Mouse (Mus musculus): ENCODE results near the gene Ubr3. TPM values are rescaled to one million over a fixed set of nuclear protein-coding genes. Genes with fewer than 3 reads are reported as not detected.

Ubr3 gene
- 37.1 TPM for polyA plus RNA-seq (2014; fragmentation: Illumina TruSeq; extraction: RNeasy Lipid Tissue Mini Kit (QIAGEN cat#74804); ENCODE audit: low read depth, low replicate concordance)

GRCm38 (mm10) chr2:69897039-69897617 is at the start of gene Ubr3:
Ubr3 (plus strand) TSS chr2:69897246.

DNA sequence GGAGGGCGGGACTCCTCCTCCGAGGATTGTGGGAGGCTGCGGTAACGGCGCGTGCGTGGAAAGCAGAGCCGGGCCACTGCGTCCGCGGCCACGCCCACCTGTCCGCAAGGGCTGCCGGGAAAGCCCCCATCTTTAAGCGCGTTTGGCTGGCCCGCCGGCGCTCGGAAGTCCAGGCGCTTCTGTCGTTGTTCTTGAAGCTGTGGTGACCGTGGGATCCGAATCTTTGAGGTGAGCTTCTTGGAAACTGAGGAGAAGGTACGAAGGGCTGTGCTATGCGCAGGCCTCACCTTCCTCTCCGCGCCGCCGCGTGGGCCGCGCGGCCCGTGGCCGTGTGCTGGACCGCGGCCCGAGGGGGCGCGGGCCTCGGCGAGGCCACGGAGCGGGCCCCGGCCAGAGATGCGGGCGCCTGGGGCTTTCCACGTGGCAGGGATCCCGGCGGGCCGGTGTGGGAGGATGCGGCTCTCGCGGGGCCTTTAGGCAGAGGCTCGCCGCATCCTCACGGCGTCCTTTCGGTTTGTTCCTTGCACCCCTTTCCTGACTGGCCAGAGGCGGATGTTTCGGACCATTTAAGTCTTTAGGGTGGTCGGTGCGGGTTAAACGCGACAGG is 35.5 kb upstream of the Ubr3 start, which contains the start of gene Ssb:
TSS of gene Ssb (plus strand) at position 78 of the 607 bp plus-strand sequence.

DNA sequence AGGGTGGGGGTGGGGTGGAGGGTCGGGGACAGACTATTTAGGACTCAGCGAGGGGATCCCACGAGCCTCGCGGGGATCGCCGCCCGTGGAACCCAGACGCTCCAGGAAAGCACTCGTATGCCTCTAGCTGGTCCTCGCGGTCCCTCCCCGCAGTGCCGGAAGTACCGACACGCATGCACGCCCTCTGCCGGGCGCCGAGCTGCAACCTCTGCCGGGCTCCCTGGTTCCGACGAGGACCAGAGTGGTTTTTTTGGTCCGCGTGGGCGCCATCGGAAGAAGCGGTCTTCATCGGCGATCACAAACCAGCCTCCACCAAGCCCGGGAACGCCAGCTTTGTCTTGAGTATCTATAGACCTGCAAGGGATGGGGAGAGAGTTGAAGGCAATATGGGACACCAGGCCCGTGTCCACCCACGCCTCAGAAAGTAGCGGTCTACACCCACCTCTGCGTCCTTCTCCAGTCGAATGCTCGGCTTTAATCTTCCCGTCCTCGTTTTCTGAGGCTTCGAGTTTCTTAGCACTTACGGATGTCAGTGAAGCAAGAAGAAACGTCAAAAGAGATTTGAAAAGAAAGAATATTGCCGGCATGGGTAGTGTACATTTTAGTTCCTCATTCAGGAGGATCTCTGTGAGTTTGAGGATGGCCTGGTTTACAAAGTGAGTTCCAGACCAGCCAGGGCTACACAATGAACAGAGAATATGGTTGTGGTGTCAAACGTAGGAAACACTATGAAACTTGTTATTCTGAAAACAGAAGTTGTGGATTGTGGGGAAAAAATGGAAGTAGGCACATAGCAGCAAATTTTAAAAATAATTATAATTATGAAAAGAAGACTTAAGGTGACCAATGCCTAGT is 11.4 kb upstream of the Ubr3 start, which contains the start of gene Mettl5:
TSS of gene Mettl5 (minus strand) at position 165 of the 855 bp plus-strand sequence.

DNA sequence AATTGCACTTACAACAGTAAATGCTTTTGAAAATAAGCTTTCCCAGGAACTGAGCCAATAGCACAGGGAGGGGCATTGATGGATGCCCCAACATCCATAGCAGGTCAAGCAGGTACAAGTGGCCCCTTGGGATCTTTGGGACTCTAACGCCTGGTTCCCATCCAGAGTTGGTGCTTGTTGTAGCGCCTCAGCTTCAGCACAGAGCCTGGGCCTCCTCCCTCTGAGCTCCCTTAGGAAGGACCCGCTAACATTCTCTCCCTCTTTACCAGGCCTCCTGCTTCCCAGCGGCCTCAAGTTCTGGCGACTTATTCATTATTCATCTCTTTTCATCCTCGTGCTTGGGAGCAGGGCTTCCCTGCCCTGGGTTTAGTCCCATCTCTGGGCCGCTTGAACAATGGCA is 141.7 kb downstream of the Ubr3 start, which contains the start of gene Myo3b:
TSS of gene Myo3b (plus strand) at position 375 of the 400 bp plus-strand sequence.

Other genes starting within 250 kb of the Ubr3 start
- 7.3 TPM for gene Klhl41, start 227.1 kb upstream of the Ubr3 start, polyA plus RNA-seq (2014; fragmentation: Illumina TruSeq; extraction: RNeasy Lipid Tissue Mini Kit (QIAGEN cat#74804); ENCODE audit: low read depth, low replicate concordance)
- 35.7 TPM for gene Fastkd1, start 183.7 kb upstream of the Ubr3 start, polyA plus RNA-seq (2014; fragmentation: Illumina TruSeq; extraction: RNeasy Lipid Tissue Mini Kit (QIAGEN cat#74804); ENCODE audit: low read depth, low replicate concordance)
- gene Ppig, start 174.7 kb upstream of the Ubr3 start, polyA plus RNA-seq (2014; fragmentation: Illumina TruSeq; extraction: RNeasy Lipid Tissue Mini Kit (QIAGEN cat#74804); ENCODE audit: low read depth, low replicate concordance): 143 TPM
- 399 TPM for gene Ccdc173, start 107.7 kb upstream of the Ubr3 start, polyA plus RNA-seq (2014; fragmentation: Illumina TruSeq; extraction: RNeasy Lipid Tissue Mini Kit (QIAGEN cat#74804); ENCODE audit: low read depth, low replicate concordance)
- 903 TPM for gene Phospho2, start 107.6 kb upstream of the Ubr3 start, polyA plus RNA-seq (2014; fragmentation: Illumina TruSeq; extraction: RNeasy Lipid Tissue Mini Kit (QIAGEN cat#74804); ENCODE audit: low read depth, low replicate concordance)
- gene Klhl23, start 75.3 kb upstream of the Ubr3 start, polyA plus RNA-seq (2014; fragmentation: Illumina TruSeq; extraction: RNeasy Lipid Tissue Mini Kit (QIAGEN cat#74804); ENCODE audit: low read depth, low replicate concordance): 103 TPM
- gene Ssb, start 35.7 kb upstream of the Ubr3 start, polyA plus RNA-seq (2014; fragmentation: Illumina TruSeq; extraction: RNeasy Lipid Tissue Mini Kit (QIAGEN cat#74804); ENCODE audit: low read depth, low replicate concordance): 283 TPM
- 20.5 TPM for gene Mettl5, start 11.6 kb upstream of the Ubr3 start, polyA plus RNA-seq (2014; fragmentation: Illumina TruSeq; extraction: RNeasy Lipid Tissue Mini Kit (QIAGEN cat#74804); ENCODE audit: low read depth, low replicate concordance)
- 0.15 TPM for gene Myo3b, start 141.9 kb downstream of the Ubr3 start, polyA plus RNA-seq (2014; fragmentation: Illumina TruSeq; extraction: RNeasy Lipid Tissue Mini Kit (QIAGEN cat#74804); ENCODE audit: low read depth, low replicate concordance)

All from testis, adult 10 weeks (tissue).